Mouse (Mus musculus) lung, adult 2 months (tissue): Measurements from ENCODE around the gene Cpne2.

Experiments
- CTCF ChIP-seq: fragments of 200-500 bp; IDR thresholded peaks from 2 replicates; pipeline ENCODE4 v1.5.1; 2011; ENCODE audit warnings: mild to moderate bottlenecking, low read length, control low read depth; ENCODE audit not compliant: insufficient read depth
- POLR2A ChIP-seq: fragments of 200-500 bp; IDR thresholded peaks from 2 replicates; pipeline ENCODE4 v1.6.1; 2011; ENCODE audit warnings: low read depth, mild to moderate bottlenecking, control low read depth, low read length, borderline replicate concordance; ENCODE audit errors: extremely low read depth

DNA sequence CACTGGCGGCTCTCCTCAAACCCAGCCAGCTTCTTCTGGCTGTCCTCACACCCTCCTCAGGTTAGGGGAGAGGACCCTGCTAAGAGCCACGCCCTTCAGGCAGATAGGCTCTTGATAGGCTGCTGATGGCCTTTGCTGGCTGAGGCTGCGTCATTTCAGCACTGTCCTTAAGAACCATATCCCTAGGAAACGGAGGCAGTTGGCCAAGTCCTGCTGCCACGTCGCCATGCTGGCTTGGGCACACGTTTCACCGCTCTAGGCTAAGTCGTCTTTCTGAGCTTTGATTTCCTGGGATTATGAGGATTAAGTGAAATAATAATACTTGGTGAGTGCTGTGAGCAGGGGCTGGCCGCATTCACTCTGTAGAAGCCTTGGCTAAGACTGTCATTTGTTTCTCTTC lies 14.5 kb upstream of the Cpne2 start:
- TF ChIP-seq CTCF: no peak
- no peak for TF ChIP-seq POLR2A
